Mouse (Mus musculus) megakaryocyte, embryonic 14.5 days (primary cell): ENCODE results near the gene Nmi. TPM values are rescaled to one million over a fixed set of nuclear protein-coding genes. Genes with fewer than 3 reads are reported as not detected.
"Not testable (repeated sequence)": the region's sequence is repeated elsewhere in the genome, so short reads cannot be mapped to it uniquely, and the experiment has no call there.

Source experiments
- H3K27me3 ChIP-seq: replicated peaks from 2 replicates; pipeline ENCODE3; 2012; ENCODE audit warnings: inconsistent platforms
- H3K36me3 ChIP-seq: replicated peaks from 2 replicates; pipeline ENCODE3; 2012; ENCODE audit warnings: low read length, inconsistent platforms, mixed read lengths
- H3K4me1 ChIP-seq: 2 replicates; pipeline ENCODE4 v1.6.1; 2012; ENCODE audit warnings: inconsistent platforms
- H3K4me3 ChIP-seq: replicated peaks from 2 replicates; pipeline ENCODE3; 2012; ENCODE audit warnings: moderate library complexity, mild to moderate bottlenecking, inconsistent platforms
- H3K9me3 ChIP-seq: 2 replicates; pipeline ENCODE4 v1.6.1; 2012; ENCODE audit warnings: inconsistent platforms
- FLI1 ChIP-seq: IDR thresholded peaks from 2 replicates; pipeline ENCODE4 v1.6.1; 2012; ENCODE audit warnings: low read length, inconsistent platforms, mixed read lengths
- GATA1 ChIP-seq: IDR thresholded peaks from 3 replicates; pipeline ENCODE4 v1.6.1; 2012; ENCODE audit warnings: mixed read lengths, low read length, inconsistent platforms, borderline replicate concordance
- polyA plus RNA-seq: library from polyadenylated mRNA; stranded (reverse); fragments of >175 nt; gene quantifications from 2 replicates; pipeline ENCODE4 v1.2.3, GENCODE M21; 2012; ENCODE audit warnings: low replicate concordance; ENCODE audit not compliant: insufficient read depth

Nmi gene
- polyA plus RNA-seq, result 1.4 TPM in 1 of 2 replicates, not detected in the other

- peak within 1 kb of the TSS; percentile 91 for H3K4me3 ChIP-seq
- H3K27me3 ChIP-seq, result no peaks in the 10 kb centered on the region
- peaks cover 2% of the 10 kb centered on the region for H3K36me3 ChIP-seq
- TF ChIP-seq GATA1 (no peak), FLI1 (no peak)
- H3K9me3 ChIP-seq, result peaks cover 5% of the 10 kb centered on the region; the same call in 1 of the 2 replicates
- peaks cover 8% of the 10 kb centered on the region; the same call in 1 of the 2 replicates for H3K4me1 ChIP-seq
These were observed at the start of gene Nmi for GRCm38 (mm10) chr2:51973410-51973968. Nmi (minus strand) TSS chr2:51973494.

DNA sequence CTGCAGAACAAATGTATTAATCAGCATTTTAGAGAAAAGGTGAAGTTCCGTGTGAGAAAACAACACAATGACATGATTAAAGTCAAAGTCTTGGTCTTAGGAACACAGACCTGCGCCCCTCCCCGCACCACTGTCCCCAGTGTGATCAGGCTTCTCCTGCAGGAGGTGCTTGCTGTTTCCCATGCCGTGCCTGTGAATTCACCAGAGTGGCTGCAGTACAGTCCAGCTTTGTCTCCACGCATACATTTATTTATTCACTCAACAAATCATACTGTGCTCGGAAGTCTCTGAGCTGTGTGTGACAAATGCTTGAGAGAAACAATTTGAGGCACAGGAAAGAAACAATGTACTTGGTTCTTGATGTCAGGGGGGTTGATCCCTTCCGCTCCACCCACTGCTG lies 43.1 kb upstream of the Nmi start:
- Histone ChIP-seq H3K4me3 (no peak overlapping the region), H3K36me3 (no peaks in the 10 kb centered on the region), H3K27me3 (peaks cover 5% of the 10 kb centered on the region), H3K4me1 (no peaks in the 10 kb centered on the region), H3K9me3 (0 out of 2 replicates have a peak, but pooled peaks cover 2% of the 10 kb centered on the region)
- TF ChIP-seq GATA1 (no peak), FLI1 (no peak)

DNA sequence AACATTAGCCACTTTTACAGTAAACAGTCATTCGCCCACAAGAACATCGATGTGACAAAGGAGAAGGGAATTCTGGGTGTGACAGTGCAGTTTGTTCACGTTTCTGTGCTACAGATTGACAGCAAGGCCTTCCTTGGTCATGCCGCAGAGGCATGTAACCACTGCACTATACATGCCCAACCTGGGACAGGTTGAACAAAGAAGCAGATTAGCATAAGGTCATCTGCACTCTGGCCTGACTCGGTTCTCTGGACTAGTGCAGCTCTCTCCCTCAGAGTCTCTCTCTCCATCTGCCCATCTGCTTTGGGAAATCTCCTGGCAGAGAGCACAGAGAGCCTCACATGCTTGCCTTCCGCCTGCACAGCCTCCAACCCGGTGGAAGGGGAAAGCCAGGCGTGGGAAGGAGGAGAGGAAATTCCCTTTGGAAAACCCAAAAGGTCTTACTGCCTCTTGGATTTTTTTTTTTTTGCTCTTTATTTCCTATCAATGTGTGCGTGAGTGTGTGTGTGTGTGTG lies 40.1 kb upstream of the Nmi start:
- no peaks in the 10 kb centered on the region for H3K4me1 ChIP-seq
- TF ChIP-seq GATA1 (no peak), FLI1 (no peak)
- no peaks in the 10 kb centered on the region for H3K36me3 ChIP-seq
- H3K9me3 ChIP-seq, result peaks cover 6% of the 10 kb centered on the region; the same call in 1 of the 2 replicates
- H3K4me3 ChIP-seq, result no peak overlapping the region
- H3K27me3 ChIP-seq, result peaks cover 5% of the 10 kb centered on the region

DNA sequence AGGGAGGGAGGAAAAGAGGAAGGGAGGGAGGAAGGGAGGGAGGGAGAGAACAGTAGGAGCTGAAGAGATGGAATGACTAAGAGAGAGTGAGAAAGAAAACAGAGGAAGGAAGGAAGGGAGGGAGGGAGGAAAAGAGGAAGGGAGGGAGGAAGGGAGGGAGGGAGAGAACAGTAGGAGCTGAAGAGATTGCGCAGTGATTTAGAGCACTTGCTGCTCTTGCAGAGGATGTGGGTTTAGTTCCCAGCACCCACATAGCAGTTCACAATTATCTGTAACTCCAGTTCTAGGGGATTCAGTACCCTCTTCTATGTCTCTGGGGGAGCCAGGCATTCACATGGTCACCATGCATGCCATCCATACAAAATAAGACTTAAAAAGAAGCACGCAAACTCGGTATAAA lies 38.5 kb upstream of the Nmi start:
- H3K4me3 ChIP-seq, H3K36me3 ChIP-seq, H3K9me3 ChIP-seq, H3K4me1 ChIP-seq, H3K27me3 ChIP-seq: not testable (repeated sequence)

- Histone ChIP-seq H3K36me3 (no peaks in the 10 kb centered on the region), H3K9me3 (peaks cover 4% of the 10 kb centered on the region; the same call in 1 of the 2 replicates), H3K27me3 (no peaks in the 10 kb centered on the region), H3K4me1 (no peaks in the 10 kb centered on the region), H3K4me3 (no peak overlapping the region)
- TF ChIP-seq GATA1 (no peak), FLI1 (no peak)
These were observed 33.1 kb upstream of the Nmi start for GRCm38 (mm10) chr2:52006380-52006779.

- not testable (repeated sequence) for H3K9me3 ChIP-seq, H3K4me3 ChIP-seq, H3K4me1 ChIP-seq, H3K27me3 ChIP-seq, H3K36me3 ChIP-seq
These were observed 29.0 kb upstream of the Nmi start for GRCm38 (mm10) chr2:52002299-52002698.

GRCm38 (mm10) chr2:52001521-52001920 lies 28.2 kb upstream of the Nmi start:
- TF ChIP-seq FLI1 (no peak), GATA1 (no peak)
- Histone ChIP-seq H3K36me3 (no peaks in the 10 kb centered on the region), H3K4me3 (no peak overlapping the region), H3K27me3 (no peaks in the 10 kb centered on the region), H3K4me1 (no peaks in the 10 kb centered on the region), H3K9me3 (no peaks in the 10 kb centered on the region)

GRCm38 (mm10) chr2:51999996-52000395 lies 26.7 kb upstream of the Nmi start:
- no peaks in the 10 kb centered on the region for H3K4me1 ChIP-seq
- no peak overlapping the region for H3K4me3 ChIP-seq
- H3K27me3 ChIP-seq, result no peaks in the 10 kb centered on the region
- no peaks in the 10 kb centered on the region for H3K36me3 ChIP-seq
- H3K9me3 ChIP-seq, result no peaks in the 10 kb centered on the region
- TF ChIP-seq FLI1 (no peak), GATA1 (no peak)

GRCm38 (mm10) chr2:51991447-51991846 lies 18.2 kb upstream of the Nmi start:
- Histone ChIP-seq H3K4me1 (no peaks in the 10 kb centered on the region), H3K9me3 (no peaks in the 10 kb centered on the region), H3K36me3 (no peaks in the 10 kb centered on the region), H3K27me3 (peaks cover 10% of the 10 kb centered on the region), H3K4me3 (no peak overlapping the region)
- TF ChIP-seq GATA1, result no peak
- TF ChIP-seq FLI1, result no peak

GRCm38 (mm10) chr2:51989559-51989958 lies 16.3 kb upstream of the Nmi start:
- TF ChIP-seq GATA1, result no peak
- no peak for TF ChIP-seq FLI1

DNA sequence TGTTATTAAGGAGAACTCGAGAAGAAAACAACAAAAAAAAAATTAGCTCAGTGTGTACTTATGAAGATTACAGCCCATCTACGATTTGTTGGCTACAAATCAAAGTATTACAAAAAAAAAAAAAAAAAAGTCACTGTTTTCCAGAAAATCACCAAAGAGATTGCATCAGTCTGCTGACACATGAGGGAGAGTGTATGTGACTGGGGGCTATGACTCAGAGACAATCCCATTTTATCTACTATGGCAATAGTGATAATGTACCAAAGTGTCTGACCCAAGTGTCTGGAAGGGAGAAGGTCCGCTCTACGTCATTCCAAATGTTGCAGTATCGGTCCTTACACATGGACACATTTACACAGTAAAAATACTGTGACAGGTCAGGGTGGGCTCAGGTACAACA lies 13.4 kb upstream of the Nmi start:
- H3K4me1 ChIP-seq, result peaks cover 25% of the 10 kb centered on the region
- H3K27me3 ChIP-seq, result peaks cover 12% of the 10 kb centered on the region
- H3K36me3 ChIP-seq, result no peaks in the 10 kb centered on the region
- no peak for TF ChIP-seq GATA1
- no peaks in the 10 kb centered on the region; the same call in 1 of the 2 replicates for H3K9me3 ChIP-seq
- H3K4me3 ChIP-seq, result no peak overlapping the region

More at GRCm38 (mm10) chr2:51989559-51989958, 16.3 kb upstream of the Nmi start:
- Histone ChIP-seq H3K4me3 (no peak overlapping the region), H3K4me1 (peaks cover 13% of the 10 kb centered on the region), H3K36me3 (no peaks in the 10 kb centered on the region), H3K9me3 (no peaks in the 10 kb centered on the region), H3K27me3 (peaks cover 12% of the 10 kb centered on the region)
